Mouse (Mus musculus): ENCODE measurements around the gene Fcgr3. TPM values are rescaled to one million over a fixed set of nuclear protein-coding genes. Genes with fewer than 3 reads are reported as not detected.
"Not testable (repeated sequence)": the region's sequence is repeated elsewhere in the genome, so short reads cannot be mapped to it uniquely, and the experiment has no call there.

The Fcgr3 gene
- polyA plus RNA-seq, 1 experiment from 2014 or later = 6.7 TPM

GRCm38 (mm10) chr1:171065243-171065587 is 480 bp upstream of the Fcgr3 start:
- H3K27ac ChIP-seq (ENCODE audit: low read length); H3K9me3 ChIP-seq (ENCODE audit: control insufficient read depth, low read length); H3K9ac ChIP-seq (replicated peaks; ENCODE audit: low read depth, low read length); H3K36me3 ChIP-seq (ENCODE audit: control insufficient read depth, insufficient read depth); H3K4me1 ChIP-seq (replicated peaks; ENCODE audit: control insufficient read depth, insufficient read depth, low read length): not testable (repeated sequence)
- WGBS = under 1% methylated on average over 15 of the region's 35 CpGs
- peak overlapping the region; percentile 34 for H3K4me2 ChIP-seq (ENCODE audit: low read length)
- peaks cover 28% of the 10 kb centered on the region for H3K27me3 ChIP-seq (replicated peaks; ENCODE audit: control insufficient read depth, insufficient read depth, low read length)
- peak; percentile 50 for ATAC-seq
- peak overlapping the region; percentile 33 for H3K4me3 ChIP-seq (replicated peaks; ENCODE audit: low read length)

- H3K36me3 ChIP-seq (ENCODE audit: control insufficient read depth, insufficient read depth); H3K27ac ChIP-seq (ENCODE audit: low read length); H3K9me3 ChIP-seq (ENCODE audit: control insufficient read depth, low read length); H3K4me1 ChIP-seq (replicated peaks; ENCODE audit: control insufficient read depth, insufficient read depth, low read length): not testable (repeated sequence)
- peak; percentile 67 for ATAC-seq
- peaks cover 22% of the 10 kb centered on the region for H3K27me3 ChIP-seq (replicated peaks; ENCODE audit: control insufficient read depth, insufficient read depth, low read length)
- WGBS = 6% methylated on average over 37 of the region's 61 CpGs
- H3K4me3 ChIP-seq (replicated peaks; ENCODE audit: low read length) = peak overlapping the region; percentile 46
- H3K9ac ChIP-seq (replicated peaks; ENCODE audit: low read depth, low read length) = peak overlapping the region; percentile 19; the same call in 1 of the 2 replicates
- peak overlapping the region; percentile 55 for H3K4me2 ChIP-seq (ENCODE audit: low read length)
Observed at GRCm38 (mm10) chr1:171063569-171064490, 905 bp downstream of the Fcgr3 start.

- 93% methylated on average over 3 of the region's 3 CpGs for WGBS
Observed at GRCm38 (mm10) chr1:171061566-171061965, 3.2 kb downstream of the Fcgr3 start.

GRCm38 (mm10) chr1:171060392-171060791 is 4.3 kb downstream of the Fcgr3 start:
- H3K9ac ChIP-seq (replicated peaks; ENCODE audit: low read depth, low read length) = no peak overlapping the region
- no peak for ATAC-seq
- no peak overlapping the region for H3K4me2 ChIP-seq (ENCODE audit: low read length)
- 60% methylated on average over 10 of the region's 10 CpGs for WGBS
- no peaks in the 10 kb centered on the region for H3K36me3 ChIP-seq (ENCODE audit: control insufficient read depth, insufficient read depth)
- no peak overlapping the region for H3K27ac ChIP-seq (ENCODE audit: low read length)
- H3K4me3 ChIP-seq (replicated peaks; ENCODE audit: low read length) = no peak overlapping the region
- H3K4me1 ChIP-seq (replicated peaks; ENCODE audit: control insufficient read depth, insufficient read depth, low read length) = peaks cover 6% of the 10 kb centered on the region
- H3K27me3 ChIP-seq (replicated peaks; ENCODE audit: control insufficient read depth, insufficient read depth, low read length) = peaks cover 15% of the 10 kb centered on the region
- H3K9me3 ChIP-seq (ENCODE audit: control insufficient read depth, low read length) = peaks cover 3% of the 10 kb centered on the region; the same call in 1 of the 2 replicates

More at GRCm38 (mm10) chr1:171061566-171061965, 3.2 kb downstream of the Fcgr3 start:
- no peak overlapping the region for H3K4me3 ChIP-seq (replicated peaks; ENCODE audit: low read length)
- no peak overlapping the region for H3K27ac ChIP-seq (ENCODE audit: low read length)
- no peaks in the 10 kb centered on the region for H3K36me3 ChIP-seq (ENCODE audit: control insufficient read depth, insufficient read depth)
- no peak overlapping the region for H3K4me2 ChIP-seq (ENCODE audit: low read length)
- ATAC-seq = no peak
- H3K4me1 ChIP-seq (replicated peaks; ENCODE audit: control insufficient read depth, insufficient read depth, low read length) = peaks cover 6% of the 10 kb centered on the region
- H3K9ac ChIP-seq (replicated peaks; ENCODE audit: low read depth, low read length) = no peak overlapping the region
- H3K9me3 ChIP-seq (ENCODE audit: control insufficient read depth, low read length) = peaks cover 3% of the 10 kb centered on the region; the same call in 1 of the 2 replicates
- H3K27me3 ChIP-seq (replicated peaks; ENCODE audit: control insufficient read depth, insufficient read depth, low read length) = peaks cover 18% of the 10 kb centered on the region

GRCm38 (mm10) chr1:171059203-171059602 is 5.5 kb downstream of the Fcgr3 start:
- H3K4me2 ChIP-seq (ENCODE audit: low read length) = no peak overlapping the region
- 0 out of 2 replicates have a peak, but pooled peaks cover 2% of the 10 kb centered on the region for H3K4me1 ChIP-seq (replicated peaks; ENCODE audit: control insufficient read depth, insufficient read depth, low read length)
- H3K9ac ChIP-seq (replicated peaks; ENCODE audit: low read depth, low read length) = no peak overlapping the region
- WGBS = 91% methylated on average over 2 of the region's 2 CpGs
- H3K4me3 ChIP-seq (replicated peaks; ENCODE audit: low read length) = no peak overlapping the region
- H3K27me3 ChIP-seq (replicated peaks; ENCODE audit: control insufficient read depth, insufficient read depth, low read length) = peaks cover 8% of the 10 kb centered on the region
- no peak overlapping the region for H3K27ac ChIP-seq (ENCODE audit: low read length)
- no peak for ATAC-seq
- no peaks in the 10 kb centered on the region for H3K9me3 ChIP-seq (ENCODE audit: control insufficient read depth, low read length)
- no peaks in the 10 kb centered on the region for H3K36me3 ChIP-seq (ENCODE audit: control insufficient read depth, insufficient read depth)

- Histone ChIP-seq H3K4me3 (replicated peaks; ENCODE audit: low read length) (no peak overlapping the region), H3K27ac (ENCODE audit: low read length) (no peak overlapping the region), H3K9me3 (ENCODE audit: control insufficient read depth, low read length) (no peaks in the 10 kb centered on the region), H3K27me3 (replicated peaks; ENCODE audit: control insufficient read depth, insufficient read depth, low read length) (no peaks in the 10 kb centered on the region), H3K4me1 (replicated peaks; ENCODE audit: control insufficient read depth, insufficient read depth, low read length) (no peaks in the 10 kb centered on the region), H3K4me2 (ENCODE audit: low read length) (no peak overlapping the region), H3K9ac (replicated peaks; ENCODE audit: low read depth, low read length) (no peak overlapping the region), H3K36me3 (ENCODE audit: control insufficient read depth, insufficient read depth) (no peaks in the 10 kb centered on the region)
- 82% methylated on average over 5 of the region's 5 CpGs for WGBS
- no peak for ATAC-seq
Observed at GRCm38 (mm10) chr1:171057253-171057652, 7.5 kb downstream of the Fcgr3 start.

GRCm38 (mm10) chr1:171053305-171053704 is 11.4 kb downstream of the Fcgr3 start:
- H3K36me3 ChIP-seq (ENCODE audit: control insufficient read depth, insufficient read depth) = no peaks in the 10 kb centered on the region
- no peak overlapping the region for H3K9ac ChIP-seq (replicated peaks; ENCODE audit: low read depth, low read length)
- H3K9me3 ChIP-seq (ENCODE audit: control insufficient read depth, low read length) = no peaks in the 10 kb centered on the region
- no peak overlapping the region for H3K27ac ChIP-seq (ENCODE audit: low read length)
- no peaks in the 10 kb centered on the region for H3K4me1 ChIP-seq (replicated peaks; ENCODE audit: control insufficient read depth, insufficient read depth, low read length)
- WGBS = 87% methylated on average over 6 of the region's 6 CpGs
- no peaks in the 10 kb centered on the region for H3K27me3 ChIP-seq (replicated peaks; ENCODE audit: control insufficient read depth, insufficient read depth, low read length)
- no peak for ATAC-seq
- H3K4me2 ChIP-seq (ENCODE audit: low read length) = no peak overlapping the region
- no peak overlapping the region for H3K4me3 ChIP-seq (replicated peaks; ENCODE audit: low read length)

GRCm38 (mm10) chr1:171050774-171051173 is 14.0 kb downstream of the Fcgr3 start:
- Histone ChIP-seq H3K27ac (ENCODE audit: low read length) (no peak overlapping the region), H3K4me1 (replicated peaks; ENCODE audit: control insufficient read depth, insufficient read depth, low read length) (no peaks in the 10 kb centered on the region), H3K4me3 (replicated peaks; ENCODE audit: low read length) (no peak overlapping the region), H3K9me3 (ENCODE audit: control insufficient read depth, low read length) (no peaks in the 10 kb centered on the region), H3K4me2 (ENCODE audit: low read length) (no peak overlapping the region), H3K36me3 (ENCODE audit: control insufficient read depth, insufficient read depth) (no peaks in the 10 kb centered on the region), H3K27me3 (replicated peaks; ENCODE audit: control insufficient read depth, insufficient read depth, low read length) (no peaks in the 10 kb centered on the region), H3K9ac (replicated peaks; ENCODE audit: low read depth, low read length) (no peak overlapping the region)
- no peak for ATAC-seq
- WGBS = 86% methylated on average over 7 of the region's 7 CpGs

- Histone ChIP-seq H3K9me3 (ENCODE audit: control insufficient read depth, low read length) (no peaks in the 10 kb centered on the region), H3K4me3 (replicated peaks; ENCODE audit: low read length) (no peak overlapping the region; the same call in 1 of the 2 replicates), H3K4me1 (replicated peaks; ENCODE audit: control insufficient read depth, insufficient read depth, low read length) (no peaks in the 10 kb centered on the region), H3K27ac (ENCODE audit: low read length) (no peak overlapping the region), H3K4me2 (ENCODE audit: low read length) (no peak overlapping the region), H3K9ac (replicated peaks; ENCODE audit: low read depth, low read length) (no peak overlapping the region), H3K27me3 (replicated peaks; ENCODE audit: control insufficient read depth, insufficient read depth, low read length) (no peaks in the 10 kb centered on the region), H3K36me3 (ENCODE audit: control insufficient read depth, insufficient read depth) (no peaks in the 10 kb centered on the region)
- 44% methylated on average over 10 of the region's 10 CpGs for WGBS
- ATAC-seq = no peak
Observed at GRCm38 (mm10) chr1:171049263-171049662, 15.5 kb downstream of the Fcgr3 start.

Data from forebrain, embryonic 16.5 days (tissue).